Mouse (Mus musculus) gastrocnemius, adult 8-10 months (tissue): ENCODE measurements around the gene Zfp740. TPM values are rescaled to one million over a fixed set of nuclear protein-coding genes. Genes with fewer than 3 reads are reported as not detected.

Experiments
- DNase-seq, 2 experiments: peaks; one replicate each; pipeline ENCODE4 v3.0.0; 2022; ENCODE audit warnings: low spot score in 2 of 2
- total RNA-seq, 4 experiments: library from RNA; stranded (reverse); gene quantifications; 2 replicates each; pipeline ENCODE4 v1.2.4; 2022

Gene Zfp740
- total RNA-seq, 4 experiments from 2014 or later: 25.6 to 28.1 (median 26.8) TPM

- peak; percentile 56 to 62 for DNase-seq
Observed at GRCm38 (mm10) chr15:102247252-102248130, 44.4 kb downstream of the Zfp740 start.

GRCm38 (mm10) chr15:102248131-102248811 lies 45.2 kb downstream of the Zfp740 start:
- no peak for DNase-seq

- DNase-seq: no peak
Observed at GRCm38 (mm10) chr15:102248812-102249191, 45.8 kb downstream of the Zfp740 start.

- no peak for DNase-seq
Observed at GRCm38 (mm10) chr15:102249251-102249691, 46.2 kb downstream of the Zfp740 start.

- no peak for DNase-seq
Observed at GRCm38 (mm10) chr15:102249967-102250366, 46.9 kb downstream of the Zfp740 start.

GRCm38 (mm10) chr15:102250521-102250920 lies 47.5 kb downstream of the Zfp740 start:
- DNase-seq: no peak

GRCm38 (mm10) chr15:102255547-102256255 lies 52.7 kb downstream of the Zfp740 start:
- no peak for DNase-seq

GRCm38 (mm10) chr15:102256431-102257201 lies 53.6 kb downstream of the Zfp740 start:
- DNase-seq: no peak

- no peak for DNase-seq
Observed at GRCm38 (mm10) chr15:102257202-102258075, 54.4 kb downstream of the Zfp740 start, which contains the start of gene Rarg. Gene Rarg, minus strand, starts transcription at chr15:102257517.

GRCm38 (mm10) chr15:102258076-102258470 lies 55.0 kb downstream of the Zfp740 start:
- DNase-seq: peak in 1 of 2 experiments; percentile 59

- DNase-seq: no peak
Observed at GRCm38 (mm10) chr15:102258581-102259253, 55.7 kb downstream of the Zfp740 start.

- DNase-seq: no peak
Observed at GRCm38 (mm10) chr15:102262582-102262981, 59.5 kb downstream of the Zfp740 start.

- no peak for DNase-seq
Observed at GRCm38 (mm10) chr15:102263037-102263436, 60.0 kb downstream of the Zfp740 start.

Other genes starting within 250 kb of the Zfp740 start
- not detected for gene Krt78, start 249.0 kb upstream of the Zfp740 start, total RNA-seq
- under 1 TPM in 1 of 4 experiments, not detected in 3; 0.32 TPM for gene Krt8, start 198.8 kb upstream of the Zfp740 start, total RNA-seq
- gene Krt18, start 175.1 kb upstream of the Zfp740 start, total RNA-seq: 1 to 10 TPM in 1 of 4 experiments, under 1 TPM in 3; 0.29 to 2.0 (median 0.42) TPM
- 100 to 1,000 TPM; 227 to 269 (median 241) TPM for gene Eif4b, start 129.5 kb upstream of the Zfp740 start, total RNA-seq
- gene Tns2, start 102.8 kb upstream of the Zfp740 start, total RNA-seq: 10 to 100 TPM; 17.3 to 37.7 (median 32.0) TPM
- 1 to 10 TPM; 6.8 to 8.7 (median 7.3) TPM for gene Spryd3, start 67.0 kb upstream of the Zfp740 start, total RNA-seq
- gene Igfbp6, start 58.9 kb upstream of the Zfp740 start, total RNA-seq: 10 to 100 TPM; 14.2 to 49.0 (median 27.1) TPM
- gene Soat2, start 52.7 kb upstream of the Zfp740 start, total RNA-seq: under 1 TPM in 2 of 4 experiments, not detected in 2; 0.10 to 0.21 TPM
- 1 to 10 TPM; 5.6 to 8.5 (median 7.6) TPM for gene Csad, start 1.5 kb downstream of the Zfp740 start, total RNA-seq
- 1 to 10 TPM in 2 of 4 experiments, under 1 TPM in 2; 0.34 to 1.8 (median 1.0) TPM for gene Itgb7, start 28.7 kb downstream of the Zfp740 start, total RNA-seq
- gene Rarg, start 54.3 kb downstream of the Zfp740 start, total RNA-seq: 1 to 10 TPM; 4.4 to 9.8 (median 8.4) TPM
- not detected for gene Gm9918, start 67.3 kb downstream of the Zfp740 start, total RNA-seq
- 10 to 100 TPM; 14.9 to 17.3 (median 15.7) TPM for gene Mfsd5, start 76.2 kb downstream of the Zfp740 start, total RNA-seq
- under 1 TPM in 3 of 4 experiments, not detected in 1; 0.07 to 0.58 (median 0.21) TPM for gene Espl1, start 93.0 kb downstream of the Zfp740 start, total RNA-seq
- gene Pfdn5, start 122.9 kb downstream of the Zfp740 start, total RNA-seq: 100 to 1,000 TPM; 260 to 281 (median 273) TPM
- 10 to 100 TPM; 17.5 to 21.6 (median 18.9) TPM for gene Myg1, start 128.5 kb downstream of the Zfp740 start, total RNA-seq
- 1 to 10 TPM; 5.3 to 7.5 (median 6.8) TPM for gene Aaas, start 147.5 kb downstream of the Zfp740 start, total RNA-seq
- not detected for gene Sp7, start 163.9 kb downstream of the Zfp740 start, total RNA-seq
- 10 to 100 TPM; 17.9 to 22.2 (median 20.5) TPM for gene Sp1, start 202.9 kb downstream of the Zfp740 start, total RNA-seq
- gene Amhr2, start 242.1 kb downstream of the Zfp740 start, total RNA-seq: 10 to 100 TPM in 3 of 4 experiments, 1 to 10 TPM in 1; 9.9 to 14.2 (median 11.7) TPM